Mouse (Mus musculus) fat pad, adult 2 months (tissue): ENCODE data around the gene Zmynd12.

Experiments used
- DNase-seq: peaks from one replicate; pipeline ENCODE4 v3.0.0-alpha.2; 2011; ENCODE audit warnings: low read depth, low spot score; ENCODE audit errors: extremely low read depth

Zmynd12 gene

GRCm38 (mm10) chr4:119447261-119447660 is 24.6 kb downstream of the Zmynd12 start:
- DNase-seq, result no peak

- no peak for DNase-seq
These were observed 25.2 kb downstream of the Zmynd12 start for GRCm38 (mm10) chr4:119447786-119448185.

- no peak for DNase-seq
These were observed 27.8 kb downstream of the Zmynd12 start for GRCm38 (mm10) chr4:119450436-119450835.

- DNase-seq, result no peak
These were observed 30.5 kb downstream of the Zmynd12 start for GRCm38 (mm10) chr4:119453128-119453527.

GRCm38 (mm10) chr4:119453533-119453932 is 30.9 kb downstream of the Zmynd12 start:
- no peak for DNase-seq

GRCm38 (mm10) chr4:119460296-119460695 is 37.7 kb downstream of the Zmynd12 start:
- DNase-seq, result no peak

- no peak for DNase-seq
These were observed 38.1 kb downstream of the Zmynd12 start for GRCm38 (mm10) chr4:119460728-119461141.

GRCm38 (mm10) chr4:119462457-119462856 is 39.8 kb downstream of the Zmynd12 start:
- DNase-seq, result peak; percentile 40

GRCm38 (mm10) chr4:119462858-119463755 is 40.5 kb downstream of the Zmynd12 start:
- DNase-seq, result peak; percentile 52

GRCm38 (mm10) chr4:119463756-119464419 is 41.3 kb downstream of the Zmynd12 start:
- DNase-seq, result no peak

GRCm38 (mm10) chr4:119465841-119466240 is 43.2 kb downstream of the Zmynd12 start:
- DNase-seq, result no peak

- peak; percentile 59 for DNase-seq
These were observed 45.2 kb downstream of the Zmynd12 start for GRCm38 (mm10) chr4:119467720-119468380.

GRCm38 (mm10) chr4:119472545-119472944 is 49.9 kb downstream of the Zmynd12 start:
- DNase-seq, result no peak

GRCm38 (mm10) chr4:119473150-119473549 is 50.5 kb downstream of the Zmynd12 start:
- no peak for DNase-seq

GRCm38 (mm10) chr4:119483051-119483450 is 60.4 kb downstream of the Zmynd12 start:
- no peak for DNase-seq

- DNase-seq, result no peak
These were observed 62.3 kb downstream of the Zmynd12 start for GRCm38 (mm10) chr4:119484882-119485281.

- no peak for DNase-seq
These were observed 67.1 kb downstream of the Zmynd12 start for GRCm38 (mm10) chr4:119489666-119490065.

GRCm38 (mm10) chr4:119490806-119491205 is 68.2 kb downstream of the Zmynd12 start:
- DNase-seq, result no peak

- DNase-seq, result no peak
These were observed 69.8 kb downstream of the Zmynd12 start, which contains the start of gene Rimkla for GRCm38 (mm10) chr4:119492291-119492932. TSS of gene Rimkla (minus strand) at chr4:119492628.

GRCm38 (mm10) chr4:119492933-119493327 is 70.3 kb downstream of the Zmynd12 start:
- DNase-seq, result no peak

- DNase-seq, result no peak
These were observed 75.8 kb downstream of the Zmynd12 start for GRCm38 (mm10) chr4:119498319-119498848.
